ENCODE assay signal across 13 mouse cellular contexts in the genomic region with DNA sequence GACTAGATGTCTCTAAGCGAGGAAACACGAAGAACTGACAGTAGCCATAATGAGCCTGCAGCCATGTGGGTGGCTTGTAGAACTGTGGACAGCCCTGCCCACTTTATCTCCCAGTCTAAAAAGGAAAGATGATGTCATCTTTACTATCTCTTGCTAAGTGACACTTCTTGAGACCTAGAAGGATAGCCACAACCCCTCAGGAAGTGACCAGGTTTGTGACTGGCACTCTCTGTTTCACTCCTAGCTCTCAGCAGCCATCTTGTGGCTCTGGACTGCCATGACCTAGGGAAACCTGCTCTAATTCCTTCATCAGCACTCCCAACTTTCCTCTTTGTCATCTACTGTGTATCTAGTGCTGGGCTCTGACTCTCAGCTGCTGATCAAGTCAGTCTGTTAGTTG. TPM values are rescaled to one million over a fixed set of nuclear protein-coding genes. Genes with fewer than 3 reads are reported as not detected.
DNase-seq lines count a peak whose midpoint lies in the region; ATAC-seq and TF ChIP-seq lines count a peak whose summit lies in the region.
"Had no signal": no experiment of that assay in that cellular context is flagged by ENCODE, and none has a peak within 500 bp of the region (broad histone marks: within the 10 kb centered on the region; RNA-seq: fewer than 3 reads in every experiment).

No protein-coding gene starts in this region.

- H3K36me3 ChIP-seq in forebrain, postnatal 0 days (ENCODE audit: insufficient read depth) = no peaks in the 10 kb centered on the region
- H3K36me3 ChIP-seq in forebrain, embryonic 12.5 days (replicated peaks) = no peaks in the 10 kb centered on the region
- no peaks in the 10 kb centered on the region for H3K36me3 ChIP-seq in lung, embryonic 14.5 days (ENCODE audit: insufficient read depth)

- H3K27me3 ChIP-seq in forebrain, postnatal 0 days (ENCODE audit: insufficient read depth, low read length) = no peaks in the 10 kb centered on the region
- H3K27me3 ChIP-seq in forebrain, embryonic 12.5 days = no peaks in the 10 kb centered on the region; the same call in 1 of the 2 replicates
- no peaks in the 10 kb centered on the region for H3K27me3 ChIP-seq in lung, embryonic 14.5 days (ENCODE audit: insufficient read depth, low read length)

- no peak overlapping the region for H3K27ac ChIP-seq in forebrain, postnatal 0 days (ENCODE audit: low read depth, low read length)
- no peak overlapping the region for H3K27ac ChIP-seq in forebrain, embryonic 12.5 days
- no peak overlapping the region for H3K27ac ChIP-seq in lung, embryonic 14.5 days (ENCODE audit: low read depth)

- ATAC-seq in forebrain, postnatal 0 days = no peak
- no peak for ATAC-seq in forebrain, embryonic 12.5 days (ENCODE audit: low FRiP score)
- no peak for ATAC-seq in lung, embryonic 14.5 days (ENCODE audit: insufficient read depth)
- peak; percentile 15 for ATAC-seq in inflammation-experienced regulatory T-cells, adult 6 months
- ATAC-seq in neutrophil, adult 5-6 weeks (ENCODE audit: extremely low read depth, insufficient number of reproducible peaks, low FRiP score, poor library complexity, severe bottlenecking) = peak; percentile 20; the same call in 1 of the 2 replicates
- ATAC-seq: forebrain, embryonic 16.5 days had no signal

- DNase-seq in forebrain, postnatal 0 days = no peak
- no peak for DNase-seq in lung, embryonic 14.5 days
- DNase-seq in lung, postnatal 14 days = no peak
- no peak for DNase-seq in retina, postnatal 1 day
- no peak for DNase-seq in spleen, postnatal 4 days (ENCODE audit: low spot score in 2 of 2)
- DNase-seq: adrenal gland, postnatal 36 days; cerebellum, adult 8-10 months; heart, postnatal 4 days; lung, adult 18-20 months had no signal

- no peaks in the 10 kb centered on the region for H3K4me1 ChIP-seq in forebrain, postnatal 0 days (ENCODE audit: insufficient read depth)
- H3K4me1 ChIP-seq in forebrain, embryonic 12.5 days = no peaks in the 10 kb centered on the region
- no peaks in the 10 kb centered on the region for H3K4me1 ChIP-seq in lung, embryonic 14.5 days (ENCODE audit: insufficient read depth)

- H3K4me2 ChIP-seq in forebrain, postnatal 0 days (ENCODE audit: low read depth) = no peak overlapping the region
- no peak overlapping the region for H3K4me2 ChIP-seq in forebrain, embryonic 12.5 days
- H3K4me2 ChIP-seq in lung, embryonic 14.5 days = no peak overlapping the region

- TF ChIP-seq CTCF in forebrain, postnatal 0 days (IDR thresholded peaks at IDR 0.05; ENCODE audit: low read depth) = 0 out of 2 replicates have a peak, but pooled peaks have one; percentile 13
- TF ChIP-seq CTCF in lung, embryonic 14.5 days (IDR thresholded peaks at IDR 0.05; ENCODE audit: low read depth) = peak; percentile 26; the same call in 1 of the 2 replicates

- H3K9ac ChIP-seq in forebrain, postnatal 0 days = no peak overlapping the region
- H3K9ac ChIP-seq in forebrain, embryonic 12.5 days = no peak overlapping the region
- H3K9ac ChIP-seq in lung, embryonic 14.5 days = no peak overlapping the region

- no peaks in the 10 kb centered on the region for H3K9me3 ChIP-seq in forebrain, postnatal 0 days (ENCODE audit: low read length)
- H3K9me3 ChIP-seq in forebrain, embryonic 12.5 days = no peaks in the 10 kb centered on the region
- H3K9me3 ChIP-seq in lung, embryonic 14.5 days (ENCODE audit: low read depth, low read length) = no peaks in the 10 kb centered on the region

- H3K4me3 ChIP-seq in forebrain, postnatal 0 days (ENCODE audit: low read depth, low read length) = no peak overlapping the region
- H3K4me3 ChIP-seq in forebrain, embryonic 12.5 days (replicated peaks) = no peak overlapping the region
- no peak overlapping the region for H3K4me3 ChIP-seq in lung, embryonic 14.5 days (ENCODE audit: low read depth, low read length)

- WGBS in forebrain, postnatal 0 days = 86% methylated on average over 2 of the region's 2 CpGs
- 80% methylated on average over 2 of the region's 2 CpGs for WGBS in forebrain, embryonic 12.5 days
- WGBS in lung, embryonic 14.5 days = 90% methylated on average over 2 of the region's 2 CpGs

RNA-seq across cellular contexts. Expression of a gene that starts 3.2 kb away (rescaled TPM):
- total RNA-seq in forebrain, postnatal 0 days (2014; rRNA removed) = 0.69 and 1.8 TPM in 2 replicates
- polyA plus RNA-seq in forebrain, postnatal 0 days (2015; fragmentation: Nextera tagmentation; extraction: Ambion mirVana) = 1.6 and 2.1 TPM in 2 replicates
- 0.31 and 1.0 TPM in 2 replicates for polyA plus RNA-seq in forebrain, embryonic 12.5 days (2016; fragmentation: Nextera tagmentation; extraction: Ambion mirVana)
- 1.9 and 4.1 TPM in 2 replicates for polyA plus RNA-seq in lung, embryonic 14.5 days (2014; fragmentation: Nextera tagmentation; extraction: Ambion mirVana)
- 100 to 1,000 TPM; 208 to 375 (median 335) TPM for polyA plus RNA-seq in inflammation-experienced regulatory T-cells, adult 6 months (2017; shearing (Covaris generic))
- total RNA-seq in neutrophil, adult 5-6 weeks (2017) = 473 and 476 TPM in 2 replicates

RNA-seq across cellular contexts. Expression of a gene that starts 9.2 kb away (rescaled TPM):
- 1.5 and 3.6 TPM in 2 replicates for total RNA-seq in forebrain, postnatal 0 days (2014; rRNA removed)
- 0.98 and 1.1 TPM in 2 replicates for polyA plus RNA-seq in forebrain, postnatal 0 days (2015; fragmentation: Nextera tagmentation; extraction: Ambion mirVana)
- 0.31 and 0.77 TPM in 2 replicates for polyA plus RNA-seq in forebrain, embryonic 12.5 days (2016; fragmentation: Nextera tagmentation; extraction: Ambion mirVana)
- 24.4 and 24.7 TPM in 2 replicates for polyA plus RNA-seq in lung, embryonic 14.5 days (2014; fragmentation: Nextera tagmentation; extraction: Ambion mirVana)
- polyA plus RNA-seq in inflammation-experienced regulatory T-cells, adult 6 months (2017; shearing (Covaris generic)) = 10 to 100 TPM; 16.6 to 23.0 (median 20.6) TPM
- total RNA-seq in neutrophil, adult 5-6 weeks (2017) = 25.7 and 29.8 TPM in 2 replicates

RNA-seq across cellular contexts. Expression of a gene that starts 30.5 kb away (rescaled TPM):
- total RNA-seq in forebrain, postnatal 0 days (2014; rRNA removed) = 16.2 and 18.2 TPM in 2 replicates
- 9.6 and 10.8 TPM in 2 replicates for polyA plus RNA-seq in forebrain, postnatal 0 days (2015; fragmentation: Nextera tagmentation; extraction: Ambion mirVana)
- polyA plus RNA-seq in forebrain, embryonic 12.5 days (2016; fragmentation: Nextera tagmentation; extraction: Ambion mirVana) = 15.1 and 16.0 TPM in 2 replicates
- polyA plus RNA-seq in lung, embryonic 14.5 days (2014; fragmentation: Nextera tagmentation; extraction: Ambion mirVana) = 14.1 and 16.0 TPM in 2 replicates
- 10 to 100 TPM in 2 of 3 experiments, 1 to 10 TPM in 1; 8.2 to 16.0 (median 15.3) TPM for polyA plus RNA-seq in inflammation-experienced regulatory T-cells, adult 6 months (2017; shearing (Covaris generic))
- total RNA-seq in neutrophil, adult 5-6 weeks (2017) = 6.8 and 7.4 TPM in 2 replicates

RNA-seq across cellular contexts. Expression of a gene that starts 45.4 kb away (rescaled TPM):
- total RNA-seq in forebrain, postnatal 0 days (2014; rRNA removed) = 0.33 and 0.62 TPM in 2 replicates
- 0.29 and 0.48 TPM in 2 replicates for polyA plus RNA-seq in forebrain, postnatal 0 days (2015; fragmentation: Nextera tagmentation; extraction: Ambion mirVana)
- polyA plus RNA-seq in forebrain, embryonic 12.5 days (2016; fragmentation: Nextera tagmentation; extraction: Ambion mirVana) = 1.6 and 2.0 TPM in 2 replicates
- 12.0 and 12.3 TPM in 2 replicates for polyA plus RNA-seq in lung, embryonic 14.5 days (2014; fragmentation: Nextera tagmentation; extraction: Ambion mirVana)
- polyA plus RNA-seq in inflammation-experienced regulatory T-cells, adult 6 months (2017; shearing (Covaris generic)) = 1 to 10 TPM; 3.9 to 6.5 (median 5.1) TPM
- total RNA-seq in neutrophil, adult 5-6 weeks (2017) = 1.1 and 1.7 TPM in 2 replicates

Comparison
In these comparisons a context has a peak if more than half of its experiments do, and no peak if none do; other contexts are left out.
1. ATAC-seq: peak in inflammation-experienced regulatory T-cells, adult 6 months (single experiment) and neutrophil, adult 5-6 weeks (single experiment); none in forebrain, postnatal 0 days (single experiment), forebrain, embryonic 12.5 days (single experiment) and lung, embryonic 14.5 days (single experiment).
2. RNA of a gene that starts 3.2 kb away (polyA plus RNA-seq): 208 to 375 TPM in inflammation-experienced regulatory T-cells, adult 6 months; 1.9 to 4.1 TPM in lung, embryonic 14.5 days, 1.6 to 2.1 TPM in forebrain, postnatal 0 days and 0.31 to 1.0 TPM in forebrain, embryonic 12.5 days; every median in the first group is over 10 times any median in the second.